Mouse (Mus musculus) ES-Bruce4 (cell line): ENCODE data around the gene Mgam.

ENCODE experiments used
- CTCF ChIP-seq: IDR thresholded peaks from one replicate; pipeline ENCODE4 v1.8.1; 2011; ENCODE audit warnings: low read depth, low read length
- POLR2A ChIP-seq: IDR thresholded peaks from one replicate; pipeline ENCODE4 v1.8.1; 2011; ENCODE audit warnings: low read length; ENCODE audit not compliant: insufficient read depth

DNA sequence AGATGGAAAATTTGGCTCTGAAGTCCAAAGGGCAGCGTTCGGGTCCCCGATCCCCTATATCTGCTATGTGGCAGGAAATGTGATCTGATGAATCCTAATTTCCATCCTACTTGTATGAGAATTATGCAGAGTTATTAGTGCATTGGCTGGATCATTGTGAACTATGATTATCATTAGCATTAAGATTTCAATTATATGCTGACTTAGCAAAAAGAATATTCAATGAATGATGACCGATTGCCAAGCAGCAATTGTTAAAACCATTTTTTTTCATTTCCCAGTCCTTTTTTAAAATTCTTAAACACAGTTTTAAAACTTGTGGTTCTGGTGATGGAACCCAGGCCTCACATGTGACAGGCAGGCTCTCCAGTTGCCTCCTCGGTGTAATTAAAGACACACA is 9.1 kb downstream of the Mgam start:
- no peak for TF ChIP-seq POLR2A
- no peak for TF ChIP-seq CTCF
